Mouse (Mus musculus): ENCODE measurements around the gene Nlrp5. TPM values are rescaled to one million over a fixed set of nuclear protein-coding genes. Genes with fewer than 3 reads are reported as not detected.
"Not testable (repeated sequence)": the region's sequence is repeated elsewhere in the genome, so short reads cannot be mapped to it uniquely, and the experiment has no call there.

Gene Nlrp5
- total RNA-seq (2014; rRNA removed): not detected in 2 replicates
- polyA plus RNA-seq (2015; fragmentation: Nextera tagmentation; extraction: Ambion mirVana): not detected in 2 replicates

- WGBS: 71% methylated on average over 10 of the region's 10 CpGs
- Histone ChIP-seq H3K27ac (ENCODE audit: low read depth, low read length) (no peak within 1 kb of the TSS), H3K9me3 (ENCODE audit: low read length) (peaks cover 21% of the 10 kb centered on the region), H3K4me3 (ENCODE audit: low read depth, low read length) (no peak within 1 kb of the TSS), H3K4me2 (ENCODE audit: low read depth) (no peak within 1 kb of the TSS), H3K27me3 (ENCODE audit: insufficient read depth, low read length) (no peaks in the 10 kb centered on the region), H3K9ac (no peak within 1 kb of the TSS), H3K4me1 (ENCODE audit: insufficient read depth) (no peaks in the 10 kb centered on the region), H3K36me3 (ENCODE audit: insufficient read depth) (no peaks in the 10 kb centered on the region)
- ATAC-seq (no peak), DNase-seq (no peak)
- TF ChIP-seq CTCF (IDR thresholded peaks at IDR 0.05; ENCODE audit: low read depth): no peak
Measured at GRCm38 (mm10) chr7:23385589-23385988, at the start of gene Nlrp5. TSS of gene Nlrp5 (plus strand) at chr7:23385889.

DNA sequence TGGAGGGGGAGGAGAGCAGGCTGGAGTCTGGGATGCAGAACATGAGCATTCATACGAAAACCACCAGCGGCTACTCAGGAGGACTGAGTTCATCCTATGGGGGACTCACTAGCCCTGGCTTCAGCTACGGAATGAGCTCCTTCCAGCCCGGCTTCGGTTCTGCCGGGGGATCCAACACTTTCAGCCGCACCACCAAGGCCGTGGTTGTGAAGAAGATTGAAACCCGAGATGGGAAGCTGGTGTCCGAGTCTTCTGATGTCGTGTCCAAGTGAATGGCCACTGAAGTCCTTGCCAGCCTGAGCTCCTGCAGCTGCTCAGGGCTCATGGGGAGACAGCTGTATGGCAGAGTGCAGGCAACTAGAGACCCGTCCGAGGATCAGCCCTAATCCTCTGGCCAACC, 27.4 kb upstream of the Nlrp5 start:
- not testable (repeated sequence) for H3K4me1 ChIP-seq (ENCODE audit: insufficient read depth); H3K27me3 ChIP-seq (ENCODE audit: insufficient read depth, low read length); H3K9ac ChIP-seq; H3K4me2 ChIP-seq (ENCODE audit: low read depth); H3K36me3 ChIP-seq (ENCODE audit: insufficient read depth); ATAC-seq; H3K27ac ChIP-seq (ENCODE audit: low read depth, low read length); DNase-seq; H3K4me3 ChIP-seq (ENCODE audit: low read depth, low read length)
- 93% methylated on average over 13 of the region's 13 CpGs for WGBS
- peaks cover 17% of the 10 kb centered on the region for H3K9me3 ChIP-seq (ENCODE audit: low read length)

DNA sequence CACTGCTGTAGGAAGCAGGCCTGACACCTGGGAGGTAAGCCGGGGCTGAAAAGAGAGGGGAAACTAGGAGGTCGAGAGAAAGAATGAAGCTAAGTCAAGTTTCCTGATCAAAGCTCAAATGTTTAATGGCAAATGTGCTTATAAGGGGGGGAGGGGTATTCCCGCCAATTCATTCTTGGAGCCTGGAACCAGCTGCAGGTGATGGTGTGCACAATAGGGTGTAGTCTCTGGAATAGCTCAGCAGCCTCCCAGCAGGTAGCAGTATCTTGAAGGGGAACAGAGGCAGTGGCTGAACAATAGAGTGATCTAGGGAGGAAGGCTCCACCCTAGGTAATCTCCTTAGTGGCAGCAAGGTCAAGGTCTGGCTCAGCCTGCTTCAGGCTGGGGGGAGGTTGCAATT, 84.5 kb downstream of the Nlrp5 start:
- not testable (repeated sequence) for H3K4me3 ChIP-seq (ENCODE audit: low read depth, low read length); H3K9ac ChIP-seq; H3K27ac ChIP-seq (ENCODE audit: low read depth, low read length); H3K4me1 ChIP-seq (ENCODE audit: insufficient read depth); H3K36me3 ChIP-seq (ENCODE audit: insufficient read depth); H3K27me3 ChIP-seq (ENCODE audit: insufficient read depth, low read length); DNase-seq; H3K4me2 ChIP-seq (ENCODE audit: low read depth); ATAC-seq
- WGBS: 69% methylated on average over 3 of the region's 3 CpGs
- peaks cover 17% of the 10 kb centered on the region; the same call in 1 of the 2 replicates for H3K9me3 ChIP-seq (ENCODE audit: low read length)

DNA sequence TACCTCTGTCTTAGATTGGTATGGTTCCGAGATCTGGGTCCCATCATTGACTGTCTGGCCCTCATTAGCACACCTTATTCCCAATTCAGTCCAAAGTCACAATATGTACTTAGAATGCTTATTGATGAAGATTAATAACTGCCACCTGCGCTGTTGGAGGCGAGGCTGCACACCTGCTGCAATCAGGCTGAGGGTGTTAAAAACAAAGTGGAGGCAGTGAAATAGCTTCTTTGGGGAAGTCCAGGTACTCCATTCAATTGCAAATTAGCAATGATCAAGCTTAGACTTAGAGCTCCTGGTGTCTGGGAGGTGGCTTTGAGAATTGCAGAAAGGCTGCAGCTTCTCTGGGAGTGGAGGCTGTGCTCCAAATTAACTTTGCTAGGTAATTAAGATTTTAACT, 85.1 kb downstream of the Nlrp5 start:
- H3K9me3 ChIP-seq (ENCODE audit: low read length): peaks cover 17% of the 10 kb centered on the region; the same call in 1 of the 2 replicates
- not testable (repeated sequence) for H3K27me3 ChIP-seq (ENCODE audit: insufficient read depth, low read length); ATAC-seq; H3K4me3 ChIP-seq (ENCODE audit: low read depth, low read length); H3K4me2 ChIP-seq (ENCODE audit: low read depth); DNase-seq; H3K36me3 ChIP-seq (ENCODE audit: insufficient read depth); H3K9ac ChIP-seq; H3K4me1 ChIP-seq (ENCODE audit: insufficient read depth); H3K27ac ChIP-seq (ENCODE audit: low read depth, low read length)
- WGBS: 69% methylated on average over 3 of the region's 3 CpGs

GRCm38 (mm10) chr7:23472886-23473285, 87.2 kb downstream of the Nlrp5 start:
- not testable (repeated sequence) for H3K4me3 ChIP-seq (ENCODE audit: low read depth, low read length); ATAC-seq; H3K27me3 ChIP-seq (ENCODE audit: insufficient read depth, low read length); H3K27ac ChIP-seq (ENCODE audit: low read depth, low read length); H3K36me3 ChIP-seq (ENCODE audit: insufficient read depth); H3K9ac ChIP-seq; H3K4me1 ChIP-seq (ENCODE audit: insufficient read depth); H3K4me2 ChIP-seq (ENCODE audit: low read depth); DNase-seq
- H3K9me3 ChIP-seq (ENCODE audit: low read length): peaks cover 16% of the 10 kb centered on the region; the same call in 1 of the 2 replicates
- 70% methylated on average over 2 of the region's 2 CpGs for WGBS

Small RNAs within 50 kb of the gene (microRNA-seq; reads per million reads assigned to microRNA genes)
- 0 reads per million in 2 experiments for gene Gm25196

Other genes with a start within 250 kb of the Nlrp5 start
- gene Gm10662, start 241.4 kb upstream of the Nlrp5 start, total RNA-seq (2014; rRNA removed): not detected in 2 replicates
- not detected in 2 replicates for gene Gm10662, start 241.4 kb upstream of the Nlrp5 start, polyA plus RNA-seq (2015; fragmentation: Nextera tagmentation; extraction: Ambion mirVana)
- gene Vmn1r165, start 168.6 kb upstream of the Nlrp5 start, total RNA-seq (2014; rRNA removed): not detected in 2 replicates
- not detected in 2 replicates for gene Vmn1r165, start 168.6 kb upstream of the Nlrp5 start, polyA plus RNA-seq (2015; fragmentation: Nextera tagmentation; extraction: Ambion mirVana)
- not detected in 2 replicates for gene Vmn1r166, start 134.2 kb upstream of the Nlrp5 start, total RNA-seq (2014; rRNA removed)
- not detected in 2 replicates for gene Vmn1r166, start 134.2 kb upstream of the Nlrp5 start, polyA plus RNA-seq (2015; fragmentation: Nextera tagmentation; extraction: Ambion mirVana)
- gene Gm6902, start 107.0 kb upstream of the Nlrp5 start, total RNA-seq (2014; rRNA removed): not detected in 2 replicates
- not detected in 2 replicates for gene Gm6902, start 107.0 kb upstream of the Nlrp5 start, polyA plus RNA-seq (2015; fragmentation: Nextera tagmentation; extraction: Ambion mirVana)
- not detected in 2 replicates for gene Nlrp4e, start 84.7 kb upstream of the Nlrp5 start, total RNA-seq (2014; rRNA removed)
- not detected in 2 replicates for gene Nlrp4e, start 84.7 kb upstream of the Nlrp5 start, polyA plus RNA-seq (2015; fragmentation: Nextera tagmentation; extraction: Ambion mirVana)
- not detected in 2 replicates for gene Vmn1r167, start 121.3 kb downstream of the Nlrp5 start, total RNA-seq (2014; rRNA removed)
- not detected in 2 replicates for gene Vmn1r167, start 121.3 kb downstream of the Nlrp5 start, polyA plus RNA-seq (2015; fragmentation: Nextera tagmentation; extraction: Ambion mirVana)
- gene Vmn1r168, start 153.8 kb downstream of the Nlrp5 start, total RNA-seq (2014; rRNA removed): not detected in 2 replicates
- not detected in 2 replicates for gene Vmn1r168, start 153.8 kb downstream of the Nlrp5 start, polyA plus RNA-seq (2015; fragmentation: Nextera tagmentation; extraction: Ambion mirVana)
- gene Vmn1r169, start 189.6 kb downstream of the Nlrp5 start, total RNA-seq (2014; rRNA removed): not detected in 2 replicates
- not detected in 2 replicates for gene Vmn1r169, start 189.6 kb downstream of the Nlrp5 start, polyA plus RNA-seq (2015; fragmentation: Nextera tagmentation; extraction: Ambion mirVana)
- gene Vmn1r170, start 220.3 kb downstream of the Nlrp5 start, total RNA-seq (2014; rRNA removed): not detected in 2 replicates
- not detected in 2 replicates for gene Vmn1r170, start 220.3 kb downstream of the Nlrp5 start, polyA plus RNA-seq (2015; fragmentation: Nextera tagmentation; extraction: Ambion mirVana)
- not detected in 2 replicates for gene Vmn1r171, start 244.8 kb downstream of the Nlrp5 start, total RNA-seq (2014; rRNA removed)
- not detected in 2 replicates for gene Vmn1r171, start 244.8 kb downstream of the Nlrp5 start, polyA plus RNA-seq (2015; fragmentation: Nextera tagmentation; extraction: Ambion mirVana)